Mouse (Mus musculus): Measurements from ENCODE around the gene Atp5f1.

DNA sequence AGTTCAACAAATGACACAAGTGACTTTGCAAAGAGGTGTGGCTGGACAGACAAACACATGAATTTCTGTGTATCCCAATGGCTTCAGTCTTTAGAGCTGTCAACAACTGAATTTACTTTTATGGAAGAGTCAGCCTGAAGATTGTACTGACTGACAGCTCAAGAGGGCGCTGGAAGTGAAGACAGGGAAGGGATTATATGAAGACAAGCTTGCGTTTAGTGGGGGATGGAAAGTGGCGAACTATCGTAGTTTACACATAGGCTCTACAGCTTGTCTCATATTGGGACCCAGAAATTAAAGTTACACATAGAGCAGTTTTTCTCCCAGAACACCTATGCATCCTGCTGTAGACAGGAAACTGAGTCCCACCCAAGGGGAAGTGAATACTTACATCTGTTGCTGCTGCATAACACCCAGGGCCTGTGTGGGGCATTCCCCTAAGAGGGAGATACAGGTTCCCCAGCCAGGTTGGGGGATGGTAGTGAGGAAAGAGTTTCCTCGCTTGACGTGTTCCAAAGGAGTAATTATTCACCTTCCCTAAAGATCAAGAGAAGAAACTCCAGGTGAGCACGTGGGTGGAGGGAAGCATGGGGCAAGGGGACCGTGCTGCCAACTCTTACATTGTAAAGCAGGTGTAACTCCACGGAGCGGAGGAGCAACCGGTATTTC lies 40.9 kb upstream of the Atp5f1 start:
- TF ChIP-seq POLR2A (IDR thresholded peaks at IDR 0.05; ENCODE audit: borderline replicate concordance, extremely low read depth, low read depth, low read length), result no peak
- TF ChIP-seq CTCF (IDR thresholded peaks at IDR 0.05; ENCODE audit: insufficient read depth, low read length), result no peak
